Mouse (Mus musculus): Measurements from ENCODE around the gene Tspan9. TPM values are rescaled to one million over a fixed set of nuclear protein-coding genes. Genes with fewer than 3 reads are reported as not detected.

Tspan9 gene
- polyA plus RNA-seq, 1 experiment from 2014 or later, result 34.5 TPM

DNA sequence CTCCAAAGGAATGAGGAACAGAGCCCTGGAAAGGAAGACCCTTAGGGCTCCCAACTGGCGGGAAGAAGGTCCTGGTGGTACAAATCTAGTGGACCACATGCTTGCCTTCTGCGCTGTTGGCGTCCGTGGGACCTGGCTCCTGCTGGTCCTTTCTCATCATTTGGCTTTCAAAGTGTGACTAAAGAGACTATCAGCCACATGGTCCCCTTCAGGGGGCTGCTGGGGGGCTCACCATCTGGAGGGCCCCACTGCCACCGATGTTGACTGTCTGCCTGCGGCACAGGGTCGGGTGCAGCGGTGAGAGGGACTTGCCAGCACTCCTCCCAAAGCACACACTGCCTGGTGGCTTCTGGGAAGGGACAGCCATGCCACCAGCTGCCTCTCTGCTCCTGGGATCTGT lies 150.4 kb downstream of the Tspan9 start:
- no peak overlapping the region for H3K9ac ChIP-seq
- H3K36me3 ChIP-seq (replicated peaks), result no peaks in the 10 kb centered on the region
- no peak overlapping the region for H3K4me3 ChIP-seq (replicated peaks)
- no peak for ATAC-seq (ENCODE audit: low FRiP score)
- H3K4me2 ChIP-seq, result no peak overlapping the region
- H3K9me3 ChIP-seq, result no peaks in the 10 kb centered on the region
- H3K27me3 ChIP-seq, result no peaks in the 10 kb centered on the region
- H3K27ac ChIP-seq, result no peak overlapping the region
- H3K4me1 ChIP-seq, result peaks cover 12% of the 10 kb centered on the region; the same call in 1 of the 2 replicates
- 96% methylated on average over 8 of the region's 8 CpGs for WGBS

DNA sequence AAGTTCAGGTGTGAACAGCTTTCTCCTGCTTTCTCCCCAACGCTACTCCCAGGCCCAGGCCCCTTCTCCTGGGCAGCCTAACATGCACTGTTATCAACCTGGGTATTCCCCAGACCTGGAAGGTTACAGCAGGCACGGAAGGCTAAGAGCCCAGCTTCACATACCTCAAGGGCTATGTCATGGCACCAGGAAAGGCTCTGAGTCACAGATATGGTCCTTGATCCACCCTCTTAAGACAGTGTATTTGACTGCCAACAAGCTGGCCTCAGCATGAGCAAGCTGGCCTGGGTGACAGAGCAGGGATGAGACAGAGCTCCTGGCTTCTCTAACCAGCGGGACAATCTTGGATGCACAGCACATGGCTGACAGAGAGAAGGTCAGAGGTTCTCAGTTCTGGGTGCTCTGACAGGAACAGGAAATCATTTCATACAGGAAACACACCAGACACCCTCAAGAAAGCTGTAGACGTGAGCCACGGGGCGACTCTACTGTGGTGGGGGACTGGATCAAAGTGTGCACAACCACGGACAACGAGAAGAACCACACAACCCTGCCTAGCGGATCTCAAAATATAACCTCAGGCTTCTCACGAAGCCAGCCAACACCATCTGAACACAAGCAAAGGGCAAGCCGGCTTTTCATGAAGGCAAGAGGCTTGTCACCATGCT lies 151.8 kb downstream of the Tspan9 start:
- Histone ChIP-seq H3K9ac (no peak overlapping the region), H3K4me3 (replicated peaks) (no peak overlapping the region), H3K4me1 (peaks cover 12% of the 10 kb centered on the region; the same call in 1 of the 2 replicates), H3K36me3 (replicated peaks) (no peaks in the 10 kb centered on the region), H3K4me2 (no peak overlapping the region), H3K9me3 (no peaks in the 10 kb centered on the region), H3K27ac (no peak overlapping the region), H3K27me3 (no peaks in the 10 kb centered on the region)
- ATAC-seq (ENCODE audit: low FRiP score), result no peak
- 92% methylated on average over 11 of the region's 11 CpGs for WGBS

DNA sequence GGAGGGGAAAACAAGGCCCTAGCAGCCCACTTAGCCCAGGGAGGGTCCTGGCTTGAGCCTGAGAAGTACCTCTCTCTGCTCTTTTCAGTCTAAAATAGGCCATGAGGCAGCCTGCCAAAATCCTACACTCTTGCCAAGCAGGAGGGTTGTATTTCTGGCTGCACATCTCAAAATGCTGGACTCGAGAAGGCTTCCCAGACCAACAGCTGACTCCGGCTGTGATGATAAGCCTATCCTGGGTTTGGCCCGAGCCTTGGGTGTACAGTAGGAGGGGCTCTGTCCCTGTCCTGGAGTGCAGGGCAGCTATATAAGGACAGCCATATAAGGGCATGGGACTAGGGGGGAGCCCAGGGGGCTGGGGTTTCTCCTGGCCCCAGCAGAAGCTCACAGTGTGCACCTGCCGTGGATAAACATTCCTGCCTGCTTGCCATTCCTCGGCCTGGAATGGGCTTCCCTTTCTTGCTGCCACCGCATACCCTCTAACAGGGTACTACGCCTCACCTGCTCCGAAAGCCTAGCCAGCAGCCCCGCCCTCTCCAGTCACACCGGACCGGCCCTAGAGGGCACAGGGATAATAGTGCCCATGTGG lies 153.7 kb downstream of the Tspan9 start:
- H3K27ac ChIP-seq, result no peak overlapping the region
- no peak overlapping the region for H3K9ac ChIP-seq
- peaks cover 12% of the 10 kb centered on the region; the same call in 1 of the 2 replicates for H3K4me1 ChIP-seq

DNA sequence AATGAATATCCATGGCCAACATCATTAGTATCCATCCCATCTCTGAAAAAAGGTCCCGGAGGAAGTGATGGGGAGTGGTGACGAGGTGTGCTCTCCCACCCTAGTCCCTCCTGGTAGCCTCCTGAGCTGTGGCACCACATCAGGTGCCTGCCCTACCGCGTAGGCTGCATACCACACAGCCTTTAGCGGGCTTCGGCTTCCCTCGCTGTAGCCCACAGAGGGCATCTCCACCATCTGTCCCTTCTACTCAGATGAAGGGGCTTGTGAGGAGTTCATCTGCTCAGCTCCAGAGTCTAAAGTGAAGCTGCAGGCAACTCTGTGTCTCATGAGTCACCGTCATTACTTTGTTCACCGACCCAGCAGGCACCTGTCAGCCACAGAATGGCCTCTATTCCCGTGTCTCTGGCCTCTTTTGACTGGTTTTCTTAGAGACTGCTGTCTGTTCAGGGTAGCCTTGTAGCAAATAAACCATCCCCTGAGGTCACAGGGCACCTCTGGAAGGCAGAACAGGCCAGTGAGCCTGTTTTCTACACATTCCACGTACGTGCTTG lies 154.4 kb downstream of the Tspan9 start:
- Histone ChIP-seq H3K4me3 (replicated peaks) (no peak overlapping the region), H3K36me3 (replicated peaks) (no peaks in the 10 kb centered on the region), H3K4me2 (no peak overlapping the region), H3K4me1 (peaks cover 12% of the 10 kb centered on the region; the same call in 1 of the 2 replicates), H3K27ac (no peak overlapping the region), H3K9me3 (no peaks in the 10 kb centered on the region), H3K27me3 (no peaks in the 10 kb centered on the region), H3K9ac (no peak overlapping the region)
- no peak for ATAC-seq (ENCODE audit: low FRiP score)
- WGBS, result 78% methylated on average over 12 of the region's 12 CpGs

More for the DNA sequence above, 153.7 kb downstream of the Tspan9 start:
- Histone ChIP-seq H3K36me3 (replicated peaks) (no peaks in the 10 kb centered on the region), H3K4me2 (no peak overlapping the region), H3K4me3 (replicated peaks) (no peak overlapping the region), H3K9me3 (no peaks in the 10 kb centered on the region), H3K27me3 (no peaks in the 10 kb centered on the region)
- 69% methylated on average over 11 of the region's 11 CpGs for WGBS
- no peak for ATAC-seq (ENCODE audit: low FRiP score)

DNA sequence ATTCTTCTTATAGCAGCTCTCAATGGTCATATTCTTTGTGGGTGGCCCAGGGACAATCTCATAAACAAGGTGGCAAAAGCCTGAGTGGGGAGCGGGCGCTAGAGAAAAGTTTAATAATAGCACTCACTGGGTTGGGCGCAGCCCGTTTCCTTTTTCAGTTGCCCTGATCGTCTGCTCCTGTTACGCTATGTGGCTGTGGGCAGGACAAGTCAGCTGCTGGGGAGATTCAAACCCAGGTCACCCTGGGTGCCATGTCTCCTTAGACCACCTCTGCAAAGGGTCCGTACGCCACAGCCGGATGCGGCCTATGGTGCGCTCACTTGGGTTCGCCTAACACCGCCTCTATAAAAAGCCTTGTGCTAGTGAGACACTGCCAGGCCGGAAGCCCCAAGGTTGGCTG lies 156.0 kb downstream of the Tspan9 start:
- Histone ChIP-seq H3K9ac (no peak overlapping the region), H3K4me3 (replicated peaks) (no peak overlapping the region), H3K9me3 (no peaks in the 10 kb centered on the region), H3K27ac (no peak overlapping the region), H3K36me3 (replicated peaks) (no peaks in the 10 kb centered on the region), H3K4me2 (no peak overlapping the region), H3K27me3 (no peaks in the 10 kb centered on the region), H3K4me1 (peaks cover 12% of the 10 kb centered on the region; the same call in 1 of the 2 replicates)
- ATAC-seq (ENCODE audit: low FRiP score), result no peak
- 94% methylated on average over 14 of the region's 14 CpGs for WGBS

DNA sequence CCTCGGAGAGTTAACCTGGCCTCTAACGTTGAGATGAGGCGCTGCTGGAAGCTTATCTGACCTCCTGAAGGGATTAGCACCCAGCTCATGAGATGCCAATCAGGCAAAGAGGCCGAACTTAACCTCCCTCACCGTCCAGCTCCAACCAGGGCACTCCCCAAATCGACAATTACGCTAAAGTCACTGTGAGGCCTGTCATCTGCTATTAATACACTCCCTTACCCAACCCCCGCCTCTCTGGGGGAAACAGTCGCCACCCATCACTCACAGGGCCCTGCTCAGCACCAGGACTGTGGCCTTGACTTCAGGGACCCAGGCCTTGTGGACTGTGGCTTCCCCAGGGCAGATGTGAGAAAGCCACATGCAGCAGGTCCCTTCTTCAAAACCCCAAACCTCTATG lies 157.0 kb downstream of the Tspan9 start:
- 50% methylated on average over 9 of the region's 9 CpGs for WGBS
- Histone ChIP-seq H3K27ac (no peak overlapping the region), H3K9ac (no peak overlapping the region), H3K4me1 (peaks cover 15% of the 10 kb centered on the region; the same call in 1 of the 2 replicates), H3K4me3 (replicated peaks) (no peak overlapping the region), H3K27me3 (no peaks in the 10 kb centered on the region), H3K9me3 (no peaks in the 10 kb centered on the region), H3K4me2 (no peak overlapping the region), H3K36me3 (replicated peaks) (no peaks in the 10 kb centered on the region)
- no peak for ATAC-seq (ENCODE audit: low FRiP score)

DNA sequence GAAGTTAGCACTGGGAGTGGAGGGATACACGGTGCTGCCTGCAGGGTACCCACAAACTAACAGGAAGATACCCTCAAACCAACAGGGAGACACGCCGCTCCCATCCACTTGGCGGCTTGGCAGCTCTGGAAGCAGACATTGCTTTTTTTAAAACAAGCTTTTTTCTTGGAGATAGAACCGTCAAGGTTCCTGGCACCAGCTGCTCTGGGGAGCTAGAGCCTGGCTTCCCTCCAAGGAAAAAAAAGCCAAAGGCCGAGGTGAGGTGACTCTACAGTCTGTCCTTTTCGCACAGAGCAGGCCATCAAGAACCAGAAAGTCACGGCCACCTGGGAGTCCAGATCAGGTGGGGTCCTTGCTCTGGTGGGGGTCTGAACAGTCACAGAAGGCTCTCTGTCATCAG lies 162.2 kb downstream of the Tspan9 start:
- H3K9me3 ChIP-seq, result no peaks in the 10 kb centered on the region
- 0 out of 2 replicates have a peak, but pooled peaks cover 5% of the 10 kb centered on the region for H3K27me3 ChIP-seq
- H3K36me3 ChIP-seq (replicated peaks), result no peaks in the 10 kb centered on the region
- no peak overlapping the region for H3K9ac ChIP-seq
- 76% methylated on average over 8 of the region's 8 CpGs for WGBS
- H3K4me2 ChIP-seq, result no peak overlapping the region
- no peak overlapping the region for H3K4me3 ChIP-seq (replicated peaks)
- ATAC-seq (ENCODE audit: low FRiP score), result no peak
- H3K4me1 ChIP-seq, result peaks cover 15% of the 10 kb centered on the region
- H3K27ac ChIP-seq, result no peak overlapping the region

DNA sequence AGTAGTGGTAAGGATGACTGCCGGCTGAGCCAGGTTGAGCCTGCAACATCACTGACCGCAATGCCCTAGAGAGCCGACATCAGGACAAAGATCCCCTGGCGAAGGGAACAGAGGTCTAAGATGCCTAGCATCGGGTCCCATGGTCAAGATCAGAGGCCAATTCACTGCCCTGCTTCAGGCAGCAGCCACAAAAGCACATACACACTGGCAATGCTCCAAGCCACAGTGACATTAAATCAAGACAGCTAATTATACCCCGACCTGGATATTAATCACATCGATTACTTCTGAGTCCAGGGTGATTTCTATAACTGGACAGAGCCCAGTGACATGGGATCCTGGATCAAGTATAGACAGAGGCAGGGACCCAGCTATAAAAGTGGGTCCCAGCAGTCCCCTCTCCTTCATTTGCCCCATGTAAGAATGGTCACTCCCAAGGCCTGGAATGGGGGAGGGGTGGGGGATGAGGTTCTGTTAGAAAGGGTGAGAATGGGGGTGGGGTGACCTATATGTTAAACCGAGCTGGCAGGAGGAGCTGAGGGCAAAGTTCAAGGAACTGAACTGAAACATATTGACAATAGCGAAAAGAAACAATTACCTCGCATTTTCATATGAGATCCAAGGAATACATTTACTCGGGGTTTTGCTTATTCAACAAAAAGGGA lies 162.9 kb downstream of the Tspan9 start:
- no peak overlapping the region for H3K27ac ChIP-seq
- no peak overlapping the region for H3K9ac ChIP-seq
- no peak overlapping the region for H3K4me2 ChIP-seq
- no peaks in the 10 kb centered on the region for H3K36me3 ChIP-seq (replicated peaks)
- ATAC-seq (ENCODE audit: low FRiP score), result no peak
- peaks cover 15% of the 10 kb centered on the region for H3K4me1 ChIP-seq
- 67% methylated on average over 11 of the region's 11 CpGs for WGBS
- no peak overlapping the region for H3K4me3 ChIP-seq (replicated peaks)
- no peaks in the 10 kb centered on the region for H3K9me3 ChIP-seq
- H3K27me3 ChIP-seq, result 0 out of 2 replicates have a peak, but pooled peaks cover 5% of the 10 kb centered on the region

DNA sequence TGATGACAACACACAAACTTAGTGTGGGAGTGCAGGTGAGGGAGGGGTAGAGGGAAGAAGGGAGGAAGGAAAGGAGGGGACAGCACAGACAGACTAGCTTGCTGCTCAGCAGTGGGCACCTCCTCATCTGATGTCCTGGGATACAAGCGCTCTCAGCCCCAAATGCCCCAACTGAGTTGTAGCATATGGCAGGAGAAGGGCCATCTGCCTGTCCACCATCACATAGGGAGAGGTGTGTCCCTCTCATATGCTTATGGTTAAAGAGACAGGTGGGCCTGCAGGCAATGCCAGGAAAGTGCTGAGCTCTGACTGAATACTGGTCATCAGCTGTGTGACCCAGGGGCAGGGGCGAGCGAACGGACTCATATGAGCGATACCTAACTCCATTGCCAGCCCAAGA lies 163.6 kb downstream of the Tspan9 start:
- Histone ChIP-seq H3K4me1 (peaks cover 15% of the 10 kb centered on the region), H3K9ac (no peak overlapping the region), H3K36me3 (replicated peaks) (no peaks in the 10 kb centered on the region), H3K9me3 (no peaks in the 10 kb centered on the region), H3K27me3 (0 out of 2 replicates have a peak, but pooled peaks cover 5% of the 10 kb centered on the region), H3K4me2 (no peak overlapping the region), H3K4me3 (replicated peaks) (no peak overlapping the region), H3K27ac (no peak overlapping the region)
- ATAC-seq (ENCODE audit: low FRiP score), result no peak
- WGBS, result 97% methylated on average over 5 of the region's 5 CpGs

DNA sequence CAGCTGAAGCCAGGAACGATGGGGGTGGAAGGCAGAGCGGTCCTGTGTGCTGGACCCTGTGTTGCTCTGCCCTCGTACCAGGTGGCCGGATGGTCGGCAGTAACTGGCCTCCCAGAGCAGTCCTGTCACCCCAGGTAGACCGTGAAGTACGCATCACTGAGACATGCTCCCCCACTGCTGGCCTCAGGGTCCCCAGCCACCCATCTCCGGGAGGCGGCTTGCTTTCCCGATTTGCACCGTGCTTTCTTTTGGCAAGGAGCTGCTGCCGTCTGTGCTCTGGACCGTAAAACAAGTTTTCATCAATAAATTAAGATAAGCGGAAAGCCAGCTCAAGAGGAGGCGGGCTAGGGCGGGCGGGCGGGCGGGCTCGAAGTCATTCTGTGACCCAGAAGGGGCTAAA lies 164.5 kb downstream of the Tspan9 start:
- Histone ChIP-seq H3K9ac (no peak overlapping the region), H3K36me3 (replicated peaks) (0 out of 2 replicates have a peak, but pooled peaks cover 2% of the 10 kb centered on the region), H3K4me2 (no peak overlapping the region), H3K27me3 (0 out of 2 replicates have a peak, but pooled peaks cover 5% of the 10 kb centered on the region), H3K4me1 (peaks cover 24% of the 10 kb centered on the region), H3K9me3 (no peaks in the 10 kb centered on the region), H3K4me3 (replicated peaks) (no peak overlapping the region), H3K27ac (no peak overlapping the region)
- 69% methylated on average over 20 of the region's 20 CpGs for WGBS
- ATAC-seq (ENCODE audit: low FRiP score), result no peak

DNA sequence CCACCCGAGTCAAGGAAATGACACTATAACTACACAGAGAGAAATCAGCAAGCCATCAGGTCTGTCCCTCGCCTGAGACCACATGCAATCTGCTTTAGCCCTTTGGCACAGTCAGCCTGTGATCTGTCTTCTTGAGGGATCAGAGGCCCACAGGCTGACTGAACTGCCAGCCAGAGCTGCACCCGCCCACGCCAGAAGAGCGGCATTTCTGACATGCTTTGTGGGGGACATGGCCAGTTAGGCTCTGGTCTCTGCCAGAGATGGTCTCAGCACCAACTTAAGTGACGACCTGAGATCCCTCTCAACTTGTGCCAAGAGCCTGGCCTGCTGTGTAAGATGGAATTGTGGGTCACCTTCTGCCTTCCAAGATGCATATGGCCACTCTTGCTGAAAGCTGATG lies 166.7 kb downstream of the Tspan9 start:
- Histone ChIP-seq H3K36me3 (replicated peaks) (0 out of 2 replicates have a peak, but pooled peaks cover 2% of the 10 kb centered on the region), H3K27ac (no peak overlapping the region), H3K27me3 (0 out of 2 replicates have a peak, but pooled peaks cover 5% of the 10 kb centered on the region), H3K9ac (no peak overlapping the region), H3K4me2 (no peak overlapping the region), H3K4me1 (peaks cover 33% of the 10 kb centered on the region), H3K9me3 (no peaks in the 10 kb centered on the region), H3K4me3 (replicated peaks) (no peak overlapping the region)
- no peak for ATAC-seq (ENCODE audit: low FRiP score)
- WGBS, result 84% methylated on average over 6 of the region's 6 CpGs

DNA sequence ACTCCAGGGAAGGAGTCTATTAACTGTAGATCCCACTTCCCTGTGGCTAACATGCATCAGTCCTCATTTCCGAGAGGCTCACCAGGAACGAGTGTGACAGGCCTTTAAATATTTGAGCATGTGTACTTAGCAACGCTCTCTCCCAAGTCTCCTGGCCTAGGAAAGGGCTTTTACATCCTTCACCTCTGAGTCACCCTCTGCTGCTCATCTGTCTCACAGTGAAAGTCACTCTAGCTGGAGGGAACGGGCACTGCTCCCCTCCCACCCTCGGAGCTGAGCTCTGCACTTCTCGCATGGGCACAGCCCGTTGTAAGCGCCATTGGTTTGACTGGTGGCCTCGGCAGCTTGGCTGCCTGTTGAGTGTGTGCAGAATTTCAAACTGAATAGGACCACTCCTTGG lies 169.4 kb downstream of the Tspan9 start:
- H3K36me3 ChIP-seq (replicated peaks), result 0 out of 2 replicates have a peak, but pooled peaks cover 2% of the 10 kb centered on the region
- H3K9ac ChIP-seq, result no peak overlapping the region
- WGBS, result 64% methylated on average over 9 of the region's 9 CpGs
- no peak overlapping the region for H3K4me3 ChIP-seq (replicated peaks)
- peaks cover 18% of the 10 kb centered on the region for H3K4me1 ChIP-seq
- 0 out of 2 replicates have a peak overlapping the region, but pooled peaks have one; percentile 6 for H3K27ac ChIP-seq
- H3K27me3 ChIP-seq, result no peaks in the 10 kb centered on the region
- no peak overlapping the region for H3K4me2 ChIP-seq
- H3K9me3 ChIP-seq, result no peaks in the 10 kb centered on the region
- no peak for ATAC-seq (ENCODE audit: low FRiP score)

Measured in forebrain, embryonic 12.5 days (tissue).